Mouse (Mus musculus) megakaryocyte, embryonic 14.5 days (primary cell): Measurements from ENCODE around the gene Sh3bp4.

ENCODE experiments used
- FLI1 ChIP-seq: IDR thresholded peaks from 2 replicates; pipeline ENCODE4 v1.6.1; 2012; ENCODE audit warnings: low read length, inconsistent platforms, mixed read lengths
- GATA1 ChIP-seq: IDR thresholded peaks from 3 replicates; pipeline ENCODE4 v1.6.1; 2012; ENCODE audit warnings: mixed read lengths, low read length, inconsistent platforms, borderline replicate concordance

DNA sequence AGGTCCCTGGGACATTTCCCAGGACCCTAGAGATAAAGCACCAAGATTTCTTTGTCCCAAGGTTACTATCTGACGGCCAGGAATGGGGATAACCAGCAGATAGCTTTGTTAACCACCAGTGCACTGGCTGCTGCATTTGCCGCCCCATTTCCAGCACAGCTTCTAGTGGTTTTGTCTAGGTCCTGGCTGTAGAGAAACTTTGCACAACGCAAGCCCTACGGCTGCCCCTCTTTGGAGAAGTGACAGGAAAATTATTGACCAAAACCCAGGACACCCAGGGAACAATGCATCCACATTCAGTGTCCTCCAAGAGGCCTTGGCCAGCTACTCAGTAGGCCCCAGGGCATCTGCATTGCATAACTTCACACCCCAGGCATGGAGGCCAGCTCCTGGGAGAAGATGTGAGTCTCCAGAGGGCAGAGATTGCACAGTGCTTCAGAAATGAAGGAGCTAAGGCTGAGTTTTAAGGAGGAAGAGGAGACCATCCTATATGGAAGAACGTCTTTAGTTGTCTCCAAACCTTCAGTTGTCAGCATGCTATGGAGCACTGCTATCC is 3.2 kb downstream of the Sh3bp4 start:
- TF ChIP-seq GATA1, result no peak
- TF ChIP-seq FLI1, result no peak
